17 mouse cellular contexts compared by ENCODE assay signal in genomic region chr10:111918071-111918507, GRCm38 (mm10). TPM values are rescaled to one million over a fixed set of nuclear protein-coding genes. Genes with fewer than 3 reads are reported as not detected.
DNase-seq lines count a peak whose midpoint lies in the region; ATAC-seq and TF ChIP-seq lines count a peak whose summit lies in the region.
"Had no signal": no experiment of that assay in that cellular context is flagged by ENCODE, and none has a peak within 500 bp of the region (broad histone marks: within the 10 kb centered on the region; RNA-seq: fewer than 3 reads in every experiment).

No protein-coding gene starts in this region.

- CTCF ChIA-PET in Patski (lab: Charles Lee), result interaction anchor here (2.7 kb wide), 1 partner anchor 12 kb away, joined by 12 read pairs; no protein-coding TSS in a partner anchor

- H3K27me3 ChIP-seq in forebrain, embryonic 14.5 days (replicated peaks; ENCODE audit: control insufficient read depth, insufficient read depth, low read length), result no peaks in the 10 kb centered on the region
- no peaks in the 10 kb centered on the region for H3K27me3 ChIP-seq in forebrain, embryonic 15.5 days
- H3K27me3 ChIP-seq in kidney, embryonic 16.5 days (ENCODE audit: insufficient read depth, low read length), result no peaks in the 10 kb centered on the region
- H3K27me3 ChIP-seq in Patski, result no peaks in the 10 kb centered on the region
- H3K27me3 ChIP-seq in embryonic facial prominence, embryonic 15.5 days, result no peaks in the 10 kb centered on the region
- H3K27me3 ChIP-seq: heart, embryonic 12.5 days; hindbrain, embryonic 15.5 days had no signal

- H3K9me3 ChIP-seq in forebrain, embryonic 14.5 days (replicated peaks; ENCODE audit: control insufficient read depth, low read length), result no peaks in the 10 kb centered on the region
- no peaks in the 10 kb centered on the region for H3K9me3 ChIP-seq in forebrain, embryonic 15.5 days
- H3K9me3 ChIP-seq in kidney, embryonic 16.5 days (ENCODE audit: low read length), result no peaks in the 10 kb centered on the region
- H3K9me3 ChIP-seq in embryonic facial prominence, embryonic 15.5 days (replicated peaks), result no peaks in the 10 kb centered on the region
- H3K9me3 ChIP-seq: heart, embryonic 12.5 days; hindbrain, embryonic 15.5 days had no signal

- no peaks in the 10 kb centered on the region for H3K36me3 ChIP-seq in forebrain, embryonic 14.5 days (ENCODE audit: control insufficient read depth, insufficient read depth, low read length)
- no peaks in the 10 kb centered on the region for H3K36me3 ChIP-seq in forebrain, embryonic 15.5 days
- no peaks in the 10 kb centered on the region for H3K36me3 ChIP-seq in kidney, embryonic 16.5 days (ENCODE audit: insufficient read depth, low read length)
- H3K36me3 ChIP-seq in embryonic facial prominence, embryonic 15.5 days, result no peaks in the 10 kb centered on the region
- H3K36me3 ChIP-seq: heart, embryonic 12.5 days; hindbrain, embryonic 15.5 days had no signal

- H3K4me3 ChIP-seq in forebrain, embryonic 14.5 days (ENCODE audit: low read depth, low read length), result no peak overlapping the region
- no peak overlapping the region for H3K4me3 ChIP-seq in forebrain, embryonic 15.5 days
- no peak overlapping the region for H3K4me3 ChIP-seq in kidney, embryonic 16.5 days (ENCODE audit: low read length)
- no peak overlapping the region for H3K4me3 ChIP-seq in embryonic facial prominence, embryonic 15.5 days (replicated peaks)
- H3K4me3 ChIP-seq: heart, embryonic 12.5 days; hindbrain, embryonic 15.5 days had no signal

- H3K27ac ChIP-seq in forebrain, embryonic 14.5 days (ENCODE audit: low read depth, low read length), result no peak overlapping the region
- no peak overlapping the region for H3K27ac ChIP-seq in forebrain, embryonic 15.5 days (replicated peaks)
- H3K27ac ChIP-seq in kidney, embryonic 16.5 days (ENCODE audit: low read length), result no peak overlapping the region
- no peak overlapping the region for H3K27ac ChIP-seq in embryonic facial prominence, embryonic 15.5 days (replicated peaks)
- H3K27ac ChIP-seq: hindbrain, embryonic 15.5 days had no signal

- H3K9ac ChIP-seq in forebrain, embryonic 14.5 days (ENCODE audit: low read length), result no peak overlapping the region
- no peak overlapping the region for H3K9ac ChIP-seq in forebrain, embryonic 15.5 days (replicated peaks)
- H3K9ac ChIP-seq in kidney, embryonic 16.5 days (replicated peaks; ENCODE audit: low read length), result no peak overlapping the region
- H3K9ac ChIP-seq in embryonic facial prominence, embryonic 15.5 days, result no peak overlapping the region
- H3K9ac ChIP-seq: heart, embryonic 12.5 days; hindbrain, embryonic 15.5 days had no signal

- no peak for TF ChIP-seq CTCF in Patski (IDR thresholded peaks at IDR 0.05)

- WGBS in forebrain, embryonic 14.5 days, result 11% methylated on average over 3 of the region's 3 CpGs
- WGBS in forebrain, embryonic 15.5 days, result 7% methylated on average over 3 of the region's 3 CpGs
- 38% methylated on average over 3 of the region's 3 CpGs for WGBS in kidney, embryonic 16.5 days
- 58% methylated on average over 3 of the region's 3 CpGs for WGBS in embryonic facial prominence, embryonic 15.5 days

- no peak overlapping the region for H3K4me2 ChIP-seq in forebrain, embryonic 14.5 days (ENCODE audit: low read length)
- no peak overlapping the region for H3K4me2 ChIP-seq in forebrain, embryonic 15.5 days (replicated peaks)
- no peak overlapping the region for H3K4me2 ChIP-seq in kidney, embryonic 16.5 days (replicated peaks; ENCODE audit: low read depth, low read length)
- no peak overlapping the region for H3K4me2 ChIP-seq in embryonic facial prominence, embryonic 15.5 days (replicated peaks)
- H3K4me2 ChIP-seq: heart, embryonic 12.5 days; hindbrain, embryonic 15.5 days had no signal

- DNase-seq in forebrain, embryonic 14.5 days (ENCODE audit: low spot score), result peak; percentile 45
- no peak for DNase-seq in kidney, adult 11 months
- peak; percentile 89 for DNase-seq in Patski (ENCODE audit: low read depth, low spot score)
- no peak for DNase-seq in layer of hippocampus, postnatal 14 days (ENCODE audit: low spot score in 2 of 2)
- DNase-seq in thymus, postnatal 36 days, result no peak
- DNase-seq: adrenal gland, postnatal 10 days; cerebellum, adult 11-12 months; cerebellum, adult 9-10 months; cerebellum, postnatal 36 days; gastrocnemius, postnatal 14 days; heart, postnatal 36 days had no signal

- ATAC-seq in forebrain, embryonic 14.5 days, result no peak; the same call in 1 of the 2 replicates
- no peak for ATAC-seq in forebrain, embryonic 15.5 days (replicated peaks)
- peak; percentile 70 for ATAC-seq in kidney, embryonic 16.5 days (ENCODE audit: low FRiP score, low TSS enrichment)
- peak; percentile 96 for ATAC-seq in Patski
- ATAC-seq in embryonic facial prominence, embryonic 15.5 days (ENCODE audit: insufficient number of reproducible peaks, low FRiP score, low TSS enrichment, low read depth), result peak; percentile 57; the same call in 1 of the 2 replicates
- ATAC-seq: forebrain, embryonic 16.5 days had no signal

- POLR2A ChIA-PET in Patski (lab: Charles Lee), result interaction anchor here (0.6 kb wide), 1 partner anchor 402 kb away, joined by 3 read pairs; no protein-coding TSS in a partner anchor

- H3K4me1 ChIP-seq in forebrain, embryonic 14.5 days (ENCODE audit: control insufficient read depth, insufficient read depth, low read length), result no peaks in the 10 kb centered on the region
- H3K4me1 ChIP-seq in forebrain, embryonic 15.5 days, result peaks cover 9% of the 10 kb centered on the region; the same call in 1 of the 2 replicates
- H3K4me1 ChIP-seq in kidney, embryonic 16.5 days (ENCODE audit: insufficient read depth, low read length), result peaks cover 6% of the 10 kb centered on the region; the same call in 1 of the 2 replicates
- H3K4me1 ChIP-seq in embryonic facial prominence, embryonic 15.5 days, result no peaks in the 10 kb centered on the region
- H3K4me1 ChIP-seq: hindbrain, embryonic 15.5 days had no signal

- in situ Hi-C loops in Patski (cut with MboI; ENCODE audit: low pct_unique_long_range_greater_than_20kb), result no loop called here

RNA-seq across cellular contexts. Expression of gene Krr1, which starts 54.4 kb away (rescaled TPM):
- polyA plus RNA-seq in forebrain, embryonic 14.5 days (2014; fragmentation: Nextera tagmentation; extraction: Ambion mirVana), result 57.3 and 62.1 TPM in 2 replicates
- polyA plus RNA-seq in forebrain, embryonic 15.5 days (2015; fragmentation: Nextera tagmentation; extraction: Ambion mirVana), result 47.8 and 51.1 TPM in 2 replicates
- 48.7 and 49.2 TPM in 2 replicates for polyA plus RNA-seq in kidney, embryonic 16.5 days (2015; fragmentation: Nextera tagmentation; extraction: Ambion mirVana)
- polyA plus RNA-seq in Patski (2021), result 37.9 TPM
- 34.7 and 36.3 TPM in 2 replicates for polyA plus RNA-seq in embryonic facial prominence, embryonic 15.5 days (2015; fragmentation: Nextera tagmentation; extraction: Ambion mirVana)
- 10 to 100 TPM; 27.5 to 31.7 TPM for total RNA-seq in layer of hippocampus, postnatal 14 days (2021)

Comparison
In these comparisons a context has a peak if more than half of its experiments do, and no peak if none do; other contexts are left out.
1. ATAC-seq: peak in kidney, embryonic 16.5 days (single experiment), Patski (single experiment) and embryonic facial prominence, embryonic 15.5 days (single experiment); none in forebrain, embryonic 14.5 days (single experiment) and forebrain, embryonic 15.5 days (single experiment).
2. DNase-seq: peak in forebrain, embryonic 14.5 days (single experiment) and Patski (single experiment); none in kidney, adult 11 months (single experiment), layer of hippocampus, postnatal 14 days (0 of 2) and thymus, postnatal 36 days (0 of 2).